Mouse (Mus musculus) layer of hippocampus, adult 9-11 months (tissue): ENCODE data around the gene Cd4.
"Not testable (repeated sequence)": the region's sequence is repeated elsewhere in the genome, so short reads cannot be mapped to it uniquely, and the experiment has no call there.

Experiments
- DNase-seq: peaks from one replicate; pipeline ENCODE4 v3.0.0; 2022

Gene Cd4

GRCm38 (mm10) chr6:124915160-124915941 is 27.3 kb upstream of the Cd4 start:
- no peak for DNase-seq

- no peak for DNase-seq
Observed at GRCm38 (mm10) chr6:124914511-124914910, 26.5 kb upstream of the Cd4 start.

- DNase-seq = no peak
Observed at GRCm38 (mm10) chr6:124913721-124914285, 25.8 kb upstream of the Cd4 start.

- no peak for DNase-seq
Observed at GRCm38 (mm10) chr6:124913214-124913613, 25.2 kb upstream of the Cd4 start.

- no peak for DNase-seq
Observed at GRCm38 (mm10) chr6:124911533-124912218, 23.7 kb upstream of the Cd4 start, which contains the start of gene Lag3. Lag3 (minus strand) TSS chr6:124911705.

- no peak for DNase-seq
Observed at GRCm38 (mm10) chr6:124910032-124910431, 22.0 kb upstream of the Cd4 start.

- no peak for DNase-seq
Observed at GRCm38 (mm10) chr6:124907767-124908166, 19.7 kb upstream of the Cd4 start.

- DNase-seq = no peak
Observed at GRCm38 (mm10) chr6:124904991-124905860, 17.2 kb upstream of the Cd4 start.

GRCm38 (mm10) chr6:124904161-124904981 is 16.4 kb upstream of the Cd4 start:
- peak; percentile 88 for DNase-seq

GRCm38 (mm10) chr6:124903580-124904151 is 15.6 kb upstream of the Cd4 start:
- DNase-seq = peak; percentile 91

- no peak for DNase-seq
Observed at GRCm38 (mm10) chr6:124901851-124902250, 13.8 kb upstream of the Cd4 start.

GRCm38 (mm10) chr6:124900801-124901480 is 12.9 kb upstream of the Cd4 start:
- peak; percentile 91 for DNase-seq

- DNase-seq = no peak
Observed at GRCm38 (mm10) chr6:124900056-124900800, 12.2 kb upstream of the Cd4 start.

- DNase-seq = no peak
Observed at GRCm38 (mm10) chr6:124898359-124898758, 10.3 kb upstream of the Cd4 start.

GRCm38 (mm10) chr6:124894113-124894512 is 6.1 kb upstream of the Cd4 start:
- not testable (repeated sequence) for DNase-seq

- DNase-seq = no peak
Observed at GRCm38 (mm10) chr6:124890997-124891396, 3.0 kb upstream of the Cd4 start.

- no peak for DNase-seq
Observed at GRCm38 (mm10) chr6:124888555-124889125, 619 bp upstream of the Cd4 start.

GRCm38 (mm10) chr6:124885956-124886381 is 2.1 kb downstream of the Cd4 start:
- no peak for DNase-seq

GRCm38 (mm10) chr6:124884714-124885500 is 3.1 kb downstream of the Cd4 start:
- no peak for DNase-seq
